25 mouse cellular contexts compared by ENCODE assay signal in genomic region chr8:18512409-18512808, GRCm38 (mm10).
DNase-seq lines count a peak whose midpoint lies in the region; ATAC-seq and TF ChIP-seq lines count a peak whose summit lies in the region.
"Had no signal": no experiment of that assay in that cellular context is flagged by ENCODE, and none has a peak within 500 bp of the region (broad histone marks: within the 10 kb centered on the region; RNA-seq: fewer than 3 reads in every experiment).

No protein-coding gene starts in this region.

- no peak for ATAC-seq in intestine, postnatal 0 days
- ATAC-seq in intestine, embryonic 15.5 days = no peak
- ATAC-seq in lung, postnatal 0 days = no peak
- ATAC-seq: hindbrain, embryonic 16.5 days; liver, embryonic 12.5 days; midbrain, embryonic 15.5 days had no signal

- no peak overlapping the region for H3K4me2 ChIP-seq in intestine, postnatal 0 days (replicated peaks; ENCODE audit: low read depth)
- H3K4me2 ChIP-seq in intestine, embryonic 15.5 days (replicated peaks) = no peak overlapping the region
- no peak overlapping the region for H3K4me2 ChIP-seq in lung, postnatal 0 days (replicated peaks; ENCODE audit: low read depth, low read length)
- H3K4me2 ChIP-seq: embryonic facial prominence, embryonic 15.5 days; heart, embryonic 13.5 days; liver, embryonic 12.5 days; midbrain, embryonic 15.5 days; neural tube, embryonic 15.5 days; stomach, embryonic 15.5 days had no signal

- in situ Hi-C loops in ES-E14 (cut with MboI; ENCODE audit: low sequenced_read_pairs in 2 of 2, unreplicated experiment in 2 of 2) = no loop called here

- 60% methylated on average over 2 of the region's 2 CpGs for WGBS in intestine, postnatal 0 days
- 64% methylated on average over 2 of the region's 2 CpGs for WGBS in intestine, embryonic 15.5 days
- 52% methylated on average over 2 of the region's 2 CpGs for WGBS in lung, postnatal 0 days
- 57% methylated on average over 2 of the region's 2 CpGs for WGBS in lung, adult 2 months

- TF ChIP-seq CTCF in intestine, postnatal 0 days (IDR thresholded peaks at IDR 0.05; ENCODE audit: low read depth) = peak; percentile 20; the same call in 1 of the 2 replicates
- 0 out of 2 replicates have a peak, but pooled peaks have one; percentile 6 for TF ChIP-seq CTCF in lung, postnatal 0 days (IDR thresholded peaks at IDR 0.05)
- TF ChIP-seq CTCF in lung, adult 2 months (IDR thresholded peaks at IDR 0.05; ENCODE audit: insufficient read depth, low read length) = no peak

- no peaks in the 10 kb centered on the region for H3K36me3 ChIP-seq in intestine, postnatal 0 days (ENCODE audit: control insufficient read depth, insufficient read depth)
- no peaks in the 10 kb centered on the region for H3K36me3 ChIP-seq in intestine, embryonic 15.5 days
- no peaks in the 10 kb centered on the region for H3K36me3 ChIP-seq in lung, postnatal 0 days (ENCODE audit: insufficient read depth, low read length)
- H3K36me3 ChIP-seq in ES-E14 (ENCODE audit: control insufficient read depth, insufficient read depth, low read length, poor library complexity, severe bottlenecking) = no peaks in the 10 kb centered on the region
- H3K36me3 ChIP-seq: embryonic facial prominence, embryonic 15.5 days; heart, embryonic 13.5 days; limb, embryonic 10.5 days; liver, embryonic 12.5 days; midbrain, embryonic 15.5 days; neural tube, embryonic 15.5 days; stomach, embryonic 15.5 days had no signal

- H3K4me3 ChIP-seq in intestine, postnatal 0 days (ENCODE audit: low read depth, low read length) = no peak overlapping the region
- no peak overlapping the region for H3K4me3 ChIP-seq in intestine, embryonic 15.5 days (replicated peaks)
- H3K4me3 ChIP-seq in lung, postnatal 0 days (ENCODE audit: low read depth, low read length) = no peak overlapping the region
- H3K4me3 ChIP-seq in lung, adult 2 months (replicated peaks; ENCODE audit: extremely low read depth, low read depth, low read length) = no peak overlapping the region
- no peak overlapping the region for H3K4me3 ChIP-seq in ES-E14 (ENCODE audit: insufficient read depth in 1 of 2, low read depth in 1 of 2, low read length in 2 of 2, poor library complexity in 1 of 2, severe bottlenecking in 1 of 2)
- H3K4me3 ChIP-seq: embryonic facial prominence, embryonic 15.5 days; gastrocnemius, adult 2 months; heart, embryonic 13.5 days; limb, embryonic 10.5 days; liver, embryonic 12.5 days; midbrain, embryonic 15.5 days; neural tube, embryonic 15.5 days; stomach, embryonic 15.5 days had no signal

- H3K9me3 ChIP-seq in intestine, postnatal 0 days (ENCODE audit: control insufficient read depth) = no peaks in the 10 kb centered on the region
- H3K9me3 ChIP-seq in intestine, embryonic 15.5 days = no peaks in the 10 kb centered on the region
- no peaks in the 10 kb centered on the region for H3K9me3 ChIP-seq in lung, postnatal 0 days (ENCODE audit: low read length)
- H3K9me3 ChIP-seq in ES-E14 (ENCODE audit: control insufficient read depth, insufficient read depth, low read depth, low read length) = no peaks in the 10 kb centered on the region
- H3K9me3 ChIP-seq: embryonic facial prominence, embryonic 15.5 days; heart, embryonic 13.5 days; limb, embryonic 10.5 days; liver, embryonic 12.5 days; midbrain, embryonic 15.5 days; neural tube, embryonic 15.5 days; stomach, embryonic 15.5 days had no signal

- TF ChIP-seq EP300 in lung, postnatal 0 days (IDR thresholded peaks at IDR 0.05) = no peak

- no peak overlapping the region for H3K27ac ChIP-seq in intestine, postnatal 0 days (ENCODE audit: low read depth, low read length)
- no peak overlapping the region for H3K27ac ChIP-seq in intestine, embryonic 15.5 days
- no peak overlapping the region for H3K27ac ChIP-seq in lung, postnatal 0 days (ENCODE audit: low read length)
- no peak overlapping the region for H3K27ac ChIP-seq in ES-E14 (ENCODE audit: insufficient read depth, low read depth, low read length, poor library complexity, severe bottlenecking)
- H3K27ac ChIP-seq: embryonic facial prominence, embryonic 15.5 days; gastrocnemius, adult 2 months; heart, embryonic 13.5 days; limb, embryonic 10.5 days; liver, embryonic 12.5 days; midbrain, embryonic 15.5 days; neural tube, embryonic 15.5 days; stomach, embryonic 15.5 days had no signal

- H3K4me1 ChIP-seq in intestine, postnatal 0 days (replicated peaks; ENCODE audit: control insufficient read depth, insufficient read depth, low read length) = no peaks in the 10 kb centered on the region
- H3K4me1 ChIP-seq in intestine, embryonic 15.5 days (replicated peaks) = no peaks in the 10 kb centered on the region
- H3K4me1 ChIP-seq in lung, postnatal 0 days (ENCODE audit: insufficient read depth, low read depth, low read length) = no peaks in the 10 kb centered on the region
- no peaks in the 10 kb centered on the region for H3K4me1 ChIP-seq in lung, adult 2 months (ENCODE audit: control insufficient read depth, insufficient read depth, low read length)
- H3K4me1 ChIP-seq in ES-E14 (ENCODE audit: control insufficient read depth in 2 of 2, insufficient read depth in 2 of 2, low read length in 2 of 2, poor library complexity in 1 of 2) = no peaks in the 10 kb centered on the region
- H3K4me1 ChIP-seq: embryonic facial prominence, embryonic 15.5 days; heart, embryonic 13.5 days; limb, embryonic 10.5 days; liver, embryonic 12.5 days; midbrain, embryonic 15.5 days; neural tube, embryonic 15.5 days; stomach, embryonic 15.5 days had no signal

- no peak for TF ChIP-seq POLR2A in lung, adult 2 months (IDR thresholded peaks at IDR 0.05; ENCODE audit: borderline replicate concordance, extremely low read depth, low read depth, low read length)

- DNase-seq in lung, postnatal 0 days (ENCODE audit: low spot score) = no peak
- DNase-seq in lung, adult 2 months = no peak
- no peak for DNase-seq in ES-E14 (ENCODE audit: low read depth, low spot score)
- no peak for DNase-seq in adrenal gland, postnatal 25 days
- DNase-seq in right cerebral cortex, postnatal 36 days (ENCODE audit: low spot score in 2 of 2) = no peak
- DNase-seq: adrenal gland, adult 8-10 months; cerebellum, adult 11 months; cerebellum, postnatal 10 days; gastrocnemius, adult 2 months; heart, postnatal 4 days; kidney, adult 18-20 months; kidney, postnatal 14 days; lung, postnatal 14 days; right cerebral cortex, postnatal 14 days; thymus, adult 2 months had no signal

- no peak overlapping the region for H3K9ac ChIP-seq in intestine, postnatal 0 days (ENCODE audit: low read depth, low read length)
- no peak overlapping the region for H3K9ac ChIP-seq in intestine, embryonic 15.5 days
- no peak overlapping the region for H3K9ac ChIP-seq in lung, postnatal 0 days (replicated peaks; ENCODE audit: low read depth)
- H3K9ac ChIP-seq in ES-E14 (ENCODE audit: insufficient read depth, low read depth, low read length, poor library complexity, severe bottlenecking) = no peak overlapping the region
- H3K9ac ChIP-seq: embryonic facial prominence, embryonic 15.5 days; heart, embryonic 13.5 days; liver, embryonic 12.5 days; midbrain, embryonic 15.5 days; neural tube, embryonic 15.5 days; stomach, embryonic 15.5 days had no signal

- no peaks in the 10 kb centered on the region for H3K27me3 ChIP-seq in intestine, postnatal 0 days (replicated peaks; ENCODE audit: control insufficient read depth, insufficient read depth, low read length)
- H3K27me3 ChIP-seq in intestine, embryonic 15.5 days (replicated peaks) = no peaks in the 10 kb centered on the region
- H3K27me3 ChIP-seq in lung, postnatal 0 days (replicated peaks; ENCODE audit: insufficient read depth, low read length) = no peaks in the 10 kb centered on the region
- H3K27me3 ChIP-seq: embryonic facial prominence, embryonic 15.5 days; liver, embryonic 12.5 days; midbrain, embryonic 15.5 days; neural tube, embryonic 15.5 days; stomach, embryonic 15.5 days had no signal

TF ChIP-seq in ES-E14, 5 proteins besides CTCF, POLR2A, EP300 and RAD21:
- TF ChIP-seq CHD2 (IDR thresholded peaks at IDR 0.05; ENCODE audit: low read depth, low read length) (no peak), ZC3H11A (IDR thresholded peaks at IDR 0.05; ENCODE audit: borderline replicate concordance, low read depth, low read length) (peak; percentile 37; the same call in 1 of the 2 replicates)
TF ChIP-seq in ES-E14: peak in this region for 1.
